Mouse (Mus musculus) neural tube, embryonic 11.5 days (tissue): Measurements from ENCODE around the gene Akr1c18. TPM values are rescaled to one million over a fixed set of nuclear protein-coding genes. Genes with fewer than 3 reads are reported as not detected.
"Not testable (repeated sequence)": the region's sequence is repeated elsewhere in the genome, so short reads cannot be mapped to it uniquely, and the experiment has no call there.

Source experiments
- ATAC-seq: fragments of 200-750 bp; cut with Nextera tagmentation; 2 replicates; pipeline ENCODE4 v1.8.0; 2017; ENCODE audit warnings: moderate number of reproducible peaks, mild to moderate bottlenecking, moderate TSS enrichment, moderate library complexity; ENCODE audit not compliant: insufficient read depth, low FRiP score, low TSS enrichment
- DNase-seq: peaks from one replicate; pipeline ENCODE4 v3.0.0-alpha.2; 2015; ENCODE audit warnings: low spot score
- H3K27ac ChIP-seq: fragments of 300-500 bp; sonication (generic); 2 replicates; pipeline ENCODE4 v1.5.1; 2014; ENCODE audit warnings: low read depth, mild to moderate bottlenecking, low read length
- H3K27me3 ChIP-seq: fragments of 300-500 bp; sonication (generic); 2 replicates; pipeline ENCODE4 v1.6.1; 2014; ENCODE audit warnings: mild to moderate bottlenecking, low read length, mixed read lengths; ENCODE audit not compliant: control insufficient read depth, insufficient read depth
- H3K36me3 ChIP-seq: fragments of 300-500 bp; sonication (generic); 2 replicates; pipeline ENCODE4 v1.6.1; 2014; ENCODE audit warnings: mild to moderate bottlenecking, low read length, moderate library complexity, mixed read lengths; ENCODE audit not compliant: control insufficient read depth, insufficient read depth
- H3K4me1 ChIP-seq: fragments of 300-500 bp; sonication (generic); 2 replicates; pipeline ENCODE4 v1.6.1; 2014; ENCODE audit warnings: low read length, mixed read lengths; ENCODE audit not compliant: control insufficient read depth, insufficient read depth
- H3K4me2 ChIP-seq: fragments of 300-500 bp; sonication (generic); 2 replicates; pipeline ENCODE4 v1.6.1; 2014; ENCODE audit warnings: low read depth, mild to moderate bottlenecking, moderate library complexity
- H3K4me3 ChIP-seq: fragments of 300-500 bp; sonication (generic); 2 replicates; pipeline ENCODE4 v1.5.1; 2014; ENCODE audit warnings: low read depth, low read length
- H3K9ac ChIP-seq: fragments of 300-500 bp; sonication (generic); 2 replicates; pipeline ENCODE4 v1.6.1; 2014; ENCODE audit warnings: mild to moderate bottlenecking, low read length
- H3K9me3 ChIP-seq: fragments of 300-500 bp; sonication (generic); 2 replicates; pipeline ENCODE4 v1.6.1; 2016; ENCODE audit warnings: low read length; ENCODE audit not compliant: control insufficient read depth
- WGBS: fragments of 180-500 bp; shearing (Covaris S2); extraction: QIAGEN DNeasy Blood & Tissue Kit; methylation state at CpG from one replicate; pipeline ENCODE4 v1.1.7; 2014; 5-methylcytosine and 5-hydroxymethylcytosine counted together
- polyA plus RNA-seq: library from polyadenylated mRNA; unstranded; fragments of >200 nt; fragmentation: Nextera tagmentation; extraction: Ambion mirVana; gene quantifications from 2 replicates; pipeline ENCODE4 v1.2.1, GENCODE M21; 2014

Gene Akr1c18
- polyA plus RNA-seq, 1 experiment from 2014 or later = not detected

- DNase-seq, H3K9ac ChIP-seq, H3K4me3 ChIP-seq, H3K27ac ChIP-seq, H3K27me3 ChIP-seq, H3K36me3 ChIP-seq, H3K9me3 ChIP-seq, H3K4me2 ChIP-seq, H3K4me1 ChIP-seq, ATAC-seq: not testable (repeated sequence)
- WGBS = 94% methylated on average over 6 of the region's 6 CpGs
These were observed 26.0 kb downstream of the Akr1c18 start for GRCm38 (mm10) chr13:4124471-4124870.

GRCm38 (mm10) chr13:4123146-4123545 lies 27.3 kb downstream of the Akr1c18 start:
- no peak overlapping the region for H3K27ac ChIP-seq
- no peak overlapping the region for H3K4me2 ChIP-seq
- ATAC-seq (no peak), DNase-seq (no peak)
- H3K9ac ChIP-seq = no peak overlapping the region
- no peak overlapping the region for H3K4me3 ChIP-seq
- 85% methylated on average over 7 of the region's 7 CpGs for WGBS
- H3K36me3 ChIP-seq = no peaks in the 10 kb centered on the region
- no peaks in the 10 kb centered on the region for H3K9me3 ChIP-seq
- no peaks in the 10 kb centered on the region for H3K4me1 ChIP-seq
- no peaks in the 10 kb centered on the region for H3K27me3 ChIP-seq

GRCm38 (mm10) chr13:4119181-4119904 lies 31.1 kb downstream of the Akr1c18 start:
- Histone ChIP-seq H3K4me3 (no peak overlapping the region), H3K9me3 (no peaks in the 10 kb centered on the region), H3K4me2 (no peak overlapping the region), H3K36me3 (no peaks in the 10 kb centered on the region), H3K4me1 (no peaks in the 10 kb centered on the region), H3K27me3 (no peaks in the 10 kb centered on the region), H3K27ac (no peak overlapping the region), H3K9ac (no peak overlapping the region)
- 76% methylated on average over 2 of the region's 2 CpGs for WGBS
- ATAC-seq = no peak
- no peak for DNase-seq

- Histone ChIP-seq H3K9ac (no peak overlapping the region), H3K4me3 (no peak overlapping the region), H3K9me3 (no peaks in the 10 kb centered on the region), H3K36me3 (no peaks in the 10 kb centered on the region), H3K27ac (no peak overlapping the region), H3K4me1 (no peaks in the 10 kb centered on the region), H3K4me2 (no peak overlapping the region), H3K27me3 (no peaks in the 10 kb centered on the region)
- WGBS = 28% methylated on average over 6 of the region's 6 CpGs
- ATAC-seq (peak; percentile 86), DNase-seq (peak; percentile 71)
These were observed 39.9 kb downstream of the Akr1c18 start for GRCm38 (mm10) chr13:4110281-4111188.

GRCm38 (mm10) chr13:4102721-4103120 lies 47.7 kb downstream of the Akr1c18 start:
- Histone ChIP-seq H3K36me3 (no peaks in the 10 kb centered on the region), H3K4me3 (no peak overlapping the region), H3K4me2 (no peak overlapping the region), H3K4me1 (no peaks in the 10 kb centered on the region), H3K9ac (no peak overlapping the region), H3K9me3 (no peaks in the 10 kb centered on the region), H3K27ac (no peak overlapping the region), H3K27me3 (no peaks in the 10 kb centered on the region)
- ATAC-seq = no peak
- DNase-seq = no peak

- H3K9me3 ChIP-seq = no peaks in the 10 kb centered on the region
- no peak for ATAC-seq
These were observed 48.8 kb downstream of the Akr1c18 start for GRCm38 (mm10) chr13:4101691-4102090.

More at GRCm38 (mm10) chr13:4101691-4102090, 48.8 kb downstream of the Akr1c18 start:
- Histone ChIP-seq H3K4me3 (no peak overlapping the region), H3K27me3 (no peaks in the 10 kb centered on the region), H3K27ac (no peak overlapping the region), H3K4me2 (no peak overlapping the region), H3K36me3 (no peaks in the 10 kb centered on the region), H3K4me1 (no peaks in the 10 kb centered on the region), H3K9ac (no peak overlapping the region)
- DNase-seq = no peak

Other genes starting within 250 kb of the Akr1c18 start
- gene Net1, start 232.4 kb downstream of the Akr1c18 start, polyA plus RNA-seq = 50.3 and 61.1 TPM in 2 replicates
- gene Tubal3, start 232.4 kb downstream of the Akr1c18 start, polyA plus RNA-seq = not detected in 2 replicates
- gene Ucn3, start 205.3 kb downstream of the Akr1c18 start, polyA plus RNA-seq = not detected in 2 replicates
- 0.46 and 0.65 TPM in 2 replicates for gene Akr1c14, start 101.6 kb downstream of the Akr1c18 start, polyA plus RNA-seq
- 1.5 TPM in 2 replicates for gene Akr1c13, start 40.5 kb upstream of the Akr1c18 start, polyA plus RNA-seq
- gene Akr1c19, start 78.0 kb upstream of the Akr1c18 start, polyA plus RNA-seq = 0.28 and 0.76 TPM in 2 replicates
- not detected in 2 replicates for gene Akr1c12, start 128.8 kb upstream of the Akr1c18 start, polyA plus RNA-seq